Mouse (Mus musculus) liver, embryonic 14.5 days (tissue): Measurements from ENCODE around the gene Iqca.

Experiments
- CTCF ChIP-seq: IDR thresholded peaks from 2 replicates; pipeline ENCODE4 v1.5.1; 2016; ENCODE audit warnings: antibody characterized with exemption, low read depth, control low read depth
- EP300 ChIP-seq: IDR thresholded peaks from 2 replicates; pipeline ENCODE4 v1.6.1; 2016; ENCODE audit warnings: antibody characterized with exemption, low read depth

DNA sequence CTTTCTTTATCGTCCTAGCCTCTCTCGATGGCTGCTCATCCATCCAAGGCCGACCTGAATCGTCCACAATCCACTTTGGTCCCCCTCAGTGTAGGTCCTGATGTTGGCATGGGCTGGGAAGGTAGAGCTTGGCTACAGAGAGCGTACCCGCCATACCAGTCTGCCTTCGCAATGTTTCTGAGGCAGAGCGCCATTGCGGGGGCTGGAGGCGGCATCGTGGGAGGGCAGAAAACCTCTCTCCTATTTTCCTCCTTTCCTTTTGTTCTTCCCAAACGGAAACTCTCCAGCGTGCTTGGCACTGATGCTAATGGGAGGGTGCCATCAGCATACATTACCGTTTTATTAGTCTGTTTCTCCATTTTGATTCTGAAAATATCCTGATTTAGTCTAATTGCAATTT is 146.5 kb downstream of the Iqca start:
- TF ChIP-seq CTCF: no peak
- TF ChIP-seq EP300: no peak
